Mouse (Mus musculus): ENCODE results near the gene Tcf7. TPM values are rescaled to one million over a fixed set of nuclear protein-coding genes. Genes with fewer than 3 reads are reported as not detected.
"Not testable (repeated sequence)": the region's sequence is repeated elsewhere in the genome, so short reads cannot be mapped to it uniquely, and the experiment has no call there.

The Tcf7 gene
- polyA plus RNA-seq, 1 experiment from 2014 or later: 8.8 TPM

GRCm38 (mm10) chr11:52231606-52232541 is 50.9 kb downstream of the Tcf7 start, which contains the start of gene Skp1a:
TSS of gene Skp1a (plus strand) at chr11:52231995.
- H3K9ac ChIP-seq: peak within 1 kb of the TSS; percentile 99
- peaks cover 12% of the 10 kb centered on the region for H3K4me1 ChIP-seq
- WGBS: under 1% methylated on average over 87 of the region's 87 CpGs

GRCm38 (mm10) chr11:52230694-52231093 is 52.1 kb downstream of the Tcf7 start:
- WGBS: 56% methylated on average over 5 of the region's 5 CpGs
- H3K4me3 ChIP-seq: peak overlapping the region; percentile 100; the same call in 1 of the 2 replicates
- peak overlapping the region; percentile 60 for H3K4me2 ChIP-seq (replicated peaks)
- ATAC-seq (ENCODE audit: insufficient number of reproducible peaks, insufficient read depth, low FRiP score, low TSS enrichment): no peak
- H3K27me3 ChIP-seq: no peaks in the 10 kb centered on the region
- H3K9me3 ChIP-seq: no peaks in the 10 kb centered on the region
- peak overlapping the region; percentile 98 for H3K27ac ChIP-seq
- 0 out of 2 replicates have a peak, but pooled peaks cover 2% of the 10 kb centered on the region for H3K36me3 ChIP-seq
- H3K4me1 ChIP-seq: peaks cover 12% of the 10 kb centered on the region
- H3K9ac ChIP-seq: 0 out of 2 replicates have a peak overlapping the region, but pooled peaks have one; percentile 15

More at GRCm38 (mm10) chr11:52231606-52232541, 50.9 kb downstream of the Tcf7 start, which contains the start of gene Skp1a:
- peak within 1 kb of the TSS; percentile 98 for H3K27ac ChIP-seq
- peaks cover 11% of the 10 kb centered on the region; the same call in 1 of the 2 replicates for H3K36me3 ChIP-seq
- peak; percentile 79 for ATAC-seq (ENCODE audit: insufficient number of reproducible peaks, insufficient read depth, low FRiP score, low TSS enrichment)
- no peaks in the 10 kb centered on the region for H3K9me3 ChIP-seq
- peak within 1 kb of the TSS; percentile 100 for H3K4me3 ChIP-seq
- H3K27me3 ChIP-seq: no peaks in the 10 kb centered on the region
- H3K4me2 ChIP-seq (replicated peaks): peak within 1 kb of the TSS; percentile 60

GRCm38 (mm10) chr11:52228722-52229448 is 53.9 kb downstream of the Tcf7 start:
- Histone ChIP-seq H3K4me3 (no peak overlapping the region), H3K9me3 (no peaks in the 10 kb centered on the region), H3K36me3 (no peaks in the 10 kb centered on the region), H3K27me3 (peaks cover 5% of the 10 kb centered on the region; the same call in 1 of the 2 replicates), H3K4me1 (peaks cover 9% of the 10 kb centered on the region), H3K27ac (no peak overlapping the region), H3K4me2 (replicated peaks) (no peak overlapping the region), H3K9ac (no peak overlapping the region)
- ATAC-seq (ENCODE audit: insufficient number of reproducible peaks, insufficient read depth, low FRiP score, low TSS enrichment): no peak
- WGBS: 67% methylated on average over 7 of the region's 7 CpGs

GRCm38 (mm10) chr11:52227466-52228226 is 55.2 kb downstream of the Tcf7 start:
- Histone ChIP-seq H3K27me3 (peaks cover 6% of the 10 kb centered on the region; the same call in 1 of the 2 replicates), H3K4me3 (no peak overlapping the region), H3K9me3 (no peaks in the 10 kb centered on the region), H3K9ac (no peak overlapping the region), H3K4me2 (replicated peaks) (no peak overlapping the region), H3K36me3 (no peaks in the 10 kb centered on the region), H3K4me1 (peaks cover 3% of the 10 kb centered on the region; the same call in 1 of the 2 replicates), H3K27ac (no peak overlapping the region)
- no peak for ATAC-seq (ENCODE audit: insufficient number of reproducible peaks, insufficient read depth, low FRiP score, low TSS enrichment)
- 72% methylated on average over 13 of the region's 13 CpGs for WGBS

- no peak overlapping the region for H3K27ac ChIP-seq
- WGBS: 63% methylated on average over 3 of the region's 3 CpGs
- no peaks in the 10 kb centered on the region for H3K9me3 ChIP-seq
- H3K36me3 ChIP-seq: no peaks in the 10 kb centered on the region
- H3K9ac ChIP-seq: no peak overlapping the region
- peaks cover 3% of the 10 kb centered on the region; the same call in 1 of the 2 replicates for H3K4me1 ChIP-seq
- H3K4me2 ChIP-seq (replicated peaks): no peak overlapping the region
- H3K27me3 ChIP-seq: peaks cover 6% of the 10 kb centered on the region; the same call in 1 of the 2 replicates
- H3K4me3 ChIP-seq: no peak overlapping the region
- ATAC-seq (ENCODE audit: insufficient number of reproducible peaks, insufficient read depth, low FRiP score, low TSS enrichment): no peak
Observed at GRCm38 (mm10) chr11:52227053-52227452, 55.8 kb downstream of the Tcf7 start.

DNA sequence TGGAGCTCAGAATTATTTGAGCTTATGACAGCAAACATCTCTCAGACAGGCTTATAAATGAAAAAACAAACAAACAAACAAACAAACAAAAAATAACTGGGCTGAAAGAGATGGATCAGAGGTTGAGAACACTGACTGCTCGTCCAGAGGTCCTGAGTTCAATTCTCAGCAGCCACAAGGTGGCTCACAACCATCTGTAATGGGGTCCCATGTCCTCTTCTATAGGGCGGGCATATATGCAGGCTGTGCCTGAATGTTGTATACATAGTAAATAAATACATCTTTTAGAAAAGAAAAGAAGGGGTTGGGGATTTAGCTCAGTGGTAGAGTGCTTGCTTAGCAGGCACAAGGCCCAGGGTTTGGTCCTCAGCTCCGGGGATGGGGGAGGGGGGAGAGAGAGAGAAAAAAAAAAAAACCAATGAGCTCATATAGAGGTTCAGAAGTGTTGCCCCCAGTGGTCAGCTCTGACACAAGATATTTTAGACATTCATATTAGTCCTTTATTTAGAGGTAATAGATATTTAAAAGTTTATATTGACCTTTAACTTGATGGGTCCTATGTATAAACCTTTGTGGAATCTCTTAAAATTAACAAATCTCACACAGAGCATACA is 56.7 kb downstream of the Tcf7 start:
- Histone ChIP-seq H3K36me3 (no peaks in the 10 kb centered on the region), H3K9ac (no peak overlapping the region), H3K4me1 (peaks cover 3% of the 10 kb centered on the region; the same call in 1 of the 2 replicates), H3K4me3 (no peak overlapping the region), H3K4me2 (replicated peaks) (no peak overlapping the region), H3K27me3 (peaks cover 6% of the 10 kb centered on the region; the same call in 1 of the 2 replicates), H3K27ac (no peak overlapping the region), H3K9me3 (no peaks in the 10 kb centered on the region)
- no peak for ATAC-seq (ENCODE audit: insufficient number of reproducible peaks, insufficient read depth, low FRiP score, low TSS enrichment)
- 62% methylated on average over 3 of the region's 3 CpGs for WGBS

DNA sequence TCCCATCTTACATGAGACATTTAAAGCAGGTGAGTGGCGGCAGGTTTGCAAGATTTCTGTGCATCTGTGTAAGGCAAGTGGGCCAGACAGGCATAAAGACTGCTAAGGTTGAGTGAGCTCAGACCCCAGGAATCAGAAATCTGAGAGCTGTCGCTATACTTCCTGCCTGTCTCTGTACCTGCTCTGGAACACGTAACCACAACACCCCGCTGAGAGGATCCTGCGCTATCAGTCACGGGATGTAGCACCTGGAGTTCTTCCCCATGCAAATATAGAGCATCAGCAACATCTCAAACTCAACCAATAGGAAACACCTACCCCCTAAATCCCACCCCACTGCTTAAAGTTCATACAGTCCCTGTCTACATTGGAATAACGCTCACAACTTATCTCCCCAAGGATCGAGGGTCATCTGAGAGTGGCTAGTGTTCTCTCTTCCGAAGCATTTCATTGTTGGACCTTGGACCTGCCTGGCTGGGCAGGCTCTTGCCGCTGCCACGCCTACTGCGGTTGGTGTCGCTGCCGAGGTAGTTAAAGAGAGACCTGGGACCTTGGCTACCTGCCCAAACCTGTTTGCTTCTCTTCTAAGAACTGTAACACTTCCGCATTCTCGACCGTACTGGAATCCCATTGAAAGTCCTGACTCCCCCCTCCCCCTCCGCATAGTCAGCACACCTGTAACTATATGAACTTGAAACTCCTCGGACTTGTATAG is 58.7 kb downstream of the Tcf7 start:
- Histone ChIP-seq H3K27me3 (peaks cover 6% of the 10 kb centered on the region; the same call in 1 of the 2 replicates), H3K4me2 (replicated peaks) (peak overlapping the region; percentile 32; the same call in 1 of the 2 replicates), H3K4me3 (no peak overlapping the region), H3K9me3 (no peaks in the 10 kb centered on the region), H3K4me1 (no peaks in the 10 kb centered on the region; the same call in 1 of the 2 replicates), H3K9ac (no peak overlapping the region), H3K36me3 (no peaks in the 10 kb centered on the region), H3K27ac (no peak overlapping the region; the same call in 1 of the 2 replicates)
- no peak for ATAC-seq (ENCODE audit: insufficient number of reproducible peaks, insufficient read depth, low FRiP score, low TSS enrichment)
- 14% methylated on average over 19 of the region's 19 CpGs for WGBS

GRCm38 (mm10) chr11:52222891-52223290 is 59.9 kb downstream of the Tcf7 start:
- H3K9ac ChIP-seq: no peak overlapping the region
- no peak overlapping the region for H3K4me2 ChIP-seq (replicated peaks)
- H3K36me3 ChIP-seq: no peaks in the 10 kb centered on the region
- ATAC-seq (ENCODE audit: insufficient number of reproducible peaks, insufficient read depth, low FRiP score, low TSS enrichment): no peak
- H3K27me3 ChIP-seq: peaks cover 6% of the 10 kb centered on the region; the same call in 1 of the 2 replicates
- H3K27ac ChIP-seq: no peak overlapping the region
- no peaks in the 10 kb centered on the region; the same call in 1 of the 2 replicates for H3K4me1 ChIP-seq
- WGBS: 62% methylated on average over 6 of the region's 6 CpGs
- no peaks in the 10 kb centered on the region for H3K9me3 ChIP-seq
- no peak overlapping the region for H3K4me3 ChIP-seq

DNA sequence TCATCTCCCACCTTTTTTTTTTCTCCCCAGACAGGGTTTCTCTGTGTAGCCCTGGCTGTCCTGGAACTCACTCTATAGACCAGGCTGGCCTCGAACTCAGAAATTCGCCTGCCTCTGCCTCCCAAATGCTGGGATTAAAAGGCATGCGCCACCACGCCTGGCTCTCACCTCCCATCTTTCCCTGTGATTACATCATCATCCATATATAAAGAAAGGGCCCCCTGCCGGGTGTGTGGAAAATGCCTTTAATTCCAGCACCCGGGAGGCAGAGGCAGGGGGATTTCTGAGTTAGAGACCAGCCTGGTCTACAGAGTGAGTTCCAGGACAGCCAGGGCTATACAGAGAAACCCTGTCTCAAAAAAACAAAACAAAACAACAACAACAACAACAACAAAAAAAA is 60.9 kb downstream of the Tcf7 start:
- H3K27ac ChIP-seq; H3K9me3 ChIP-seq; H3K4me2 ChIP-seq (replicated peaks); H3K4me1 ChIP-seq; H3K4me3 ChIP-seq; H3K36me3 ChIP-seq; H3K9ac ChIP-seq; H3K27me3 ChIP-seq; ATAC-seq (ENCODE audit: insufficient number of reproducible peaks, insufficient read depth, low FRiP score, low TSS enrichment): not testable (repeated sequence)
- WGBS: 88% methylated on average over 6 of the region's 6 CpGs

DNA sequence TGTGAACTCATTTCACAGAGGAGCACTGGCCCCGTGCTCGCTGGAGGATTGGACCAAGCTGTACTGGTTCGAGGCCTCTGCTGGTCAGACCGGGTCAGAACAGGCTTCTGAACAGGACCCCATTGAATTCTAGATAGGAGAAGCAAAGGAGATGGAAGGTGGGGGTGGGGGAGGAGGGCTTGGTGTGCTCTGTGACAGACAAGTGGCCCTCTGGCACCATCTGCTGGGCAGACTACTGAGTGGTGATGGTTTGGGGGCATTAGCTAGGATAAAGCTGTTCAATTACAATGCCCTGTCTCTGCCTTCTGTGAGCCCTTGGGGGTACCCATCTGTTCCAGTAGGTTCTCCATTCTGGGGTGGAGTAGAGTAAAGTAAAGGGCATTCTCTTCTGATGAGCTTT is 62.5 kb downstream of the Tcf7 start:
- H3K4me2 ChIP-seq (replicated peaks): no peak overlapping the region
- no peaks in the 10 kb centered on the region for H3K36me3 ChIP-seq
- ATAC-seq (ENCODE audit: insufficient number of reproducible peaks, insufficient read depth, low FRiP score, low TSS enrichment): no peak
- no peaks in the 10 kb centered on the region for H3K9me3 ChIP-seq
- no peak overlapping the region for H3K27ac ChIP-seq
- no peaks in the 10 kb centered on the region; the same call in 1 of the 2 replicates for H3K4me1 ChIP-seq
- H3K27me3 ChIP-seq: peaks cover 6% of the 10 kb centered on the region; the same call in 1 of the 2 replicates
- WGBS: 7% methylated on average over 4 of the region's 4 CpGs
- H3K9ac ChIP-seq: no peak overlapping the region
- no peak overlapping the region for H3K4me3 ChIP-seq
